Mouse (Mus musculus): ENCODE results near the gene C77080. TPM values are rescaled to one million over a fixed set of nuclear protein-coding genes. Genes with fewer than 3 reads are reported as not detected.

Gene C77080
- polyA plus RNA-seq, 1 experiment: 8.7 TPM

DNA sequence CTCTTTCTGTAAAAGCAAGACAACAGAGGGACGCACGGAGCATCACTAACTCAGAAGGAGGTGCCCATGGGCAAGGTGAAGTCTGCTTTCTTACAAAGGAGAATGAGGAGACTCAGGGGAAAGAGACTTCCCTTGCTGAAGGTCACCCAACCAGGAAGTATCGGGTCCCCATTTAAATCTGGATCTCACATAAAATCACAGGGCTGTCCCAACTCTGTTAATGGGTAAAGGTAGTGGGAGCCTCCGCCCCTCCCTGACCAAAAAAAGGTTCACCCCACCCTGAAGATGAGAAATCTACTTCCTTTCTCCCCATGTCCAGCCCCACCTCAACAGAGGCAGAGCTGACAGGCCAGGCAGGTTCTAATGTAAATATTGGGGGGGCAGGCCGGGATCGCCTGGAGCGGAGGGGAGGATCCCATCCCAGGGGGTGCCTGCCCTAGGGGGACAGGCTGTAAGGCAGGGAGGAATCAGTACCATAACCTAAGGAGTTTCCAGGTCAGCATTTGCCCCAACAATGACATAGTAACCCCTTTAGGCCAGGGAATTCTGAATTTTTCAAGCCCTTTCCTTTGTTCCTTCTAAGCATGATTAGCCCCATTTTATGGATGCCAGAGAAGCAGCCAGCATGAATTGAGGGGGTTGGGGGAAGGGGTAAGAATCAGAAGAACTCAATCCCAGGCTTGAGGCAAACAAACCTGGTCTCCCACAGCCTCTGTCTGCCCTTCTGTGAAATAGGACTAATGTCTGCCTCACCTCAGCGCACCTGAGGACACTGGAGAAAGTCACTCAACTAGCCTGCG, 28.4 kb downstream of the C77080 start:
- Histone ChIP-seq H3K27me3 (replicated peaks) (peaks cover 82% of the 10 kb centered on the region), H3K4me1 (peaks cover 69% of the 10 kb centered on the region), H3K36me3 (replicated peaks; ENCODE audit: low read length) (no peaks in the 10 kb centered on the region), H3K9me3 (peaks cover 5% of the 10 kb centered on the region), H3K4me3 (replicated peaks) (no peak overlapping the region)
- TF ChIP-seq GATA1 (IDR thresholded peaks at IDR 0.05; ENCODE audit: borderline replicate concordance, low read length): no peak
- no peak for TF ChIP-seq FLI1 (IDR thresholded peaks at IDR 0.05; ENCODE audit: low read length)

DNA sequence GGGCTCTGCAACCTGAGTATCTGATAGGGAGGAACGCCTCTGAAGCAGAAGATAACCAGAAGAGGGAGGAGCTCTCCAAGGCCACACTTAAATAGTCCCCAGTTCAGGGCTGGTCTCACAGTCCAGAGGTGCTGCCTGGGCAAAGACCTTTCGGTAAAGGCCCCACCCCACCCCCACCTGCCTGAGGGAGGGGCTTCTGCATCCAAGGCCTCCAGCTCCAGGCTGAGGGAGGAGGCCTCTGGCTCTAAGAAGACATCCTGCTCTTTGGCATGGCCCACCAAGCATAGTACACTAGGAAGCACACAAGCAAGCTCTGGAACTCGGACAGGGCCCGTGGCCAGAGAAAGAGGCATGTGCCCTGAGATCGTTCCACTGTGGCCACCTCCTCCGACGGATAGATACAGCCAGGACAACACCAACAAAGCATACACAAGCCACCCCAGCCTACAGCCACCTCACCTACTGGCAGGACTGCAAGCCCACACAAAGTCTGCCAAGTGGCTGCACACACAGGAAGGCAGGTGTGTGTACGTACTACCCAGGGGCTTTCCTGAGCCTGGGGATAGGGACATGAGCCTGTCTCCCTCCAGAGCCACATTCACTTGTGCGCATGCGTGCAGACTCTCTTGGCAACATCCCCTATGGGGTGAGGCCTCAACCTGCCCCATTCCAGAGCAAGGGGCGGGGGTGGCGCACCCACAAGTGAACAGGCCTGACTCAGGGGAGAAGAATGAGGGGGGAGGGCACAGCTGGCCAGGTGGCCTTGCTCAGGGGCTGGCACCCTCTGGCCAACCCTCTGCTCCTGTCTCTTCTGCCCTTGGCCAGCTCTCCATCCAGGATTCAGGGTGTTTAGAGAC, 29.4 kb downstream of the C77080 start:
- peaks cover 83% of the 10 kb centered on the region for H3K27me3 ChIP-seq (replicated peaks)
- TF ChIP-seq GATA1 (IDR thresholded peaks at IDR 0.05; ENCODE audit: borderline replicate concordance, low read length) (no peak), FLI1 (IDR thresholded peaks at IDR 0.05; ENCODE audit: low read length) (no peak)
- H3K4me3 ChIP-seq (replicated peaks): no peak overlapping the region
- peaks cover 60% of the 10 kb centered on the region for H3K4me1 ChIP-seq
- peaks cover 5% of the 10 kb centered on the region for H3K9me3 ChIP-seq
- H3K36me3 ChIP-seq (replicated peaks; ENCODE audit: low read length): no peaks in the 10 kb centered on the region

DNA sequence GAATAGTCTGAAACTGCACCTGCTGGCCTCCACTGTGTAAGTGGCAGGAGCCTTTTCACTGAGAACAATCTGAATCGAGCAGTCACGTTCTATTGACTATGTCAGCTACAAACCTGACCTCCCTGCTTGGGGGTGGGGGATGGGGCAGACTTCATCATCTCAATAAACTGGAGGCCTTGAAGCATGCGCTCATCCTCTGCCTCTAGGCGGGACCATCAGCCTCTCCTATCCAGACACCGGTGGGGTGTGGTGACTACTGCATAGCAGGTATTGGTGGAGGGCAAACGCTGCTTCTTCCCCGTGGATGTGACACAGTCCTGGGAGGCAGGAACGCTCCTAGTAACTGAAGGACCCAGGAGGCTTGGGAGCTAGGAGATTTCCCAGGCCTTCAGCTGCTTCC, 30.3 kb downstream of the C77080 start:
- Histone ChIP-seq H3K36me3 (replicated peaks; ENCODE audit: low read length) (no peaks in the 10 kb centered on the region), H3K9me3 (peaks cover 5% of the 10 kb centered on the region), H3K4me3 (replicated peaks) (no peak overlapping the region), H3K27me3 (replicated peaks) (peaks cover 84% of the 10 kb centered on the region), H3K4me1 (peaks cover 58% of the 10 kb centered on the region)
- TF ChIP-seq FLI1 (IDR thresholded peaks at IDR 0.05; ENCODE audit: low read length) (no peak), GATA1 (IDR thresholded peaks at IDR 0.05; ENCODE audit: borderline replicate concordance, low read length) (no peak)

DNA sequence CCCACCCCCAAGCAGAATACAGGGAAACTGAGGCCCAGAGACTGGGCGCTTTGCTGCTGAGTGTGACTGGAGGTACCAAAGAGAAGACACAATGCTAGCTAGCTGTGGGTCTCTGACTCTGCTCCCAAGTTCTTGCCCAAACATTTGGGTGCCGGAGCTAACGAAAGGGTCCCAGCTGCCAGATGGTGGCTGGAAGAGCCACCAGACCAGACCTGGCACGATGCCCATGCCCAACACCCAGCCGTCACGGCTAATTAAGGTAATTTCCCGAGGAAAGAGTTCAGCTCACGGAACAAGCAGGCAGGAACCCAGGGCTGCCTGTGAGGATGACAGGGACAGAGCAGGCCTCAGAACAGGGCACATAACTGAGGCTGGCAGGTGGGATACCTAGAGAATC, 33.2 kb downstream of the C77080 start:
- no peak overlapping the region for H3K4me3 ChIP-seq (replicated peaks)
- peaks cover 37% of the 10 kb centered on the region for H3K4me1 ChIP-seq
- no peak for TF ChIP-seq FLI1 (IDR thresholded peaks at IDR 0.05; ENCODE audit: low read length)
- TF ChIP-seq GATA1 (IDR thresholded peaks at IDR 0.05; ENCODE audit: borderline replicate concordance, low read length): no peak
- peaks cover 23% of the 10 kb centered on the region for H3K36me3 ChIP-seq (replicated peaks; ENCODE audit: low read length)
- peaks cover 5% of the 10 kb centered on the region for H3K9me3 ChIP-seq
- H3K27me3 ChIP-seq (replicated peaks): peaks cover 93% of the 10 kb centered on the region

DNA sequence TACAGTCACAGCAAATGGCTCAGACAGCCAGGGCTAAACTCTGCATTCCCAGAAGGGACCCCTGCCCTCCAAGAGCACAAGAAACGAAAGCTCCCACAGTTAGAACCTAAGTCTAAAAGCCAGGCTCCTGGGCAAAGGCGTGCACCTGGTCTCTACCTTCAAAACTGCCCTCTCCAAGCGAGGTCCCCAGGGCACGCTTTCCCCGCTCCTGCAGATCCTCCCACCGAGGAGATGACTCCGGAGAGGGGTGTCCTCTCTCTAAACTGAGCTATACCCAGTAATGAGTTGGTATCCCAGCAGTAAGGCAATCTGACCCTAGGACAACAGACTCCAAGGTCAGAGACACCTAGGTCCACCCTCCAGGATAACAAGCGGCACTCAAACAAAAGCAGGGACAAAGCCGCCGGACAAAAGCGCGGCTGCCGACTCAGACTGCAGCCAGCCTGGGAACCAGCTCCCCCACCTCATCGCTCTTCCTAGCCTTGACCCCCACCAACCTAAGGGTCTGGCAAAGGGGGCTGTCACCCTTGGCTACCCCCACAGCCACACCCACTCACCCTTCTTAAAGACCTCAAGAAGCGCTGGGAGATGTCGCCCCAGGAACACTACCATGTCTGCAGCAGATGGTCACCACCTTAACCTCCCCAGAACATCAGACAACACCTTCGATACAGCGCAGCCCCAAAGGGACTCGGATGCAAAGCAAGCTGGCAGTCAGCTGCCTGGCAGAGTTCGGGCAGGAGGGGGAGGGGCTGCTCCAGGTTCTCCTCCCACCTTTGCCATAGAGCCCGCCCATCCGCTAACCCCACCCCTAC, 33.8 kb downstream of the C77080 start:
- Histone ChIP-seq H3K36me3 (replicated peaks; ENCODE audit: low read length) (peaks cover 27% of the 10 kb centered on the region), H3K4me1 (peaks cover 31% of the 10 kb centered on the region), H3K4me3 (replicated peaks) (no peak overlapping the region), H3K9me3 (peaks cover 5% of the 10 kb centered on the region), H3K27me3 (replicated peaks) (peaks cover 91% of the 10 kb centered on the region)
- TF ChIP-seq FLI1 (IDR thresholded peaks at IDR 0.05; ENCODE audit: low read length) (no peak), GATA1 (IDR thresholded peaks at IDR 0.05; ENCODE audit: borderline replicate concordance, low read length) (no peak)

DNA sequence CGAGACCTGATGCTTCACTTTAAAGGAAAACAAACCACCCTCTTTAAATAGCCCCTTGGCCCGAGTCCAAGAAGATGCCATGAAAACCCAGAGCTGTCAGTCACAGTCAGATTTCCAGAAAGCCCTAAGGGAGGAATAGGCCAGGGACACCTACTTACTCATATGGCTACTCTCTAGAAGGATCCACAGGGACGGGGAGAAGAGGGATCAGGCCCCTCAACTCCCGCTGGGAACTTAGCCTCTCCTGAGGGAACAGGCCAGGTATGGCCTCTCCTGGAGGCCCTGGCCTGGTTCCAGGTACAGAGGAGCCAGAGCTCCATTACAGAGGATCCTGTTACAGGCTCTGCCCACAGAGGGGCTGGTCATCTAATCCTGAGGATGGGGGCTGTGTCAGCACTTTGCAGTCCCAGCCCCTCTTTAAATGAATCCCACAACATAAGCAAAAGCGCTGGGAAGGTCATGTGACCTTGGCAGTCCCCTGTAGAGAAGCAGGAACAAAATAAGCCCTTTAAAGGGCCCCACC, 34.7 kb downstream of the C77080 start:
- Histone ChIP-seq H3K4me1 (peaks cover 22% of the 10 kb centered on the region), H3K9me3 (peaks cover 5% of the 10 kb centered on the region), H3K36me3 (replicated peaks; ENCODE audit: low read length) (peaks cover 36% of the 10 kb centered on the region), H3K27me3 (replicated peaks) (peaks cover 86% of the 10 kb centered on the region), H3K4me3 (replicated peaks) (no peak overlapping the region)
- TF ChIP-seq GATA1 (IDR thresholded peaks at IDR 0.05; ENCODE audit: borderline replicate concordance, low read length) (no peak), FLI1 (IDR thresholded peaks at IDR 0.05; ENCODE audit: low read length) (no peak)

DNA sequence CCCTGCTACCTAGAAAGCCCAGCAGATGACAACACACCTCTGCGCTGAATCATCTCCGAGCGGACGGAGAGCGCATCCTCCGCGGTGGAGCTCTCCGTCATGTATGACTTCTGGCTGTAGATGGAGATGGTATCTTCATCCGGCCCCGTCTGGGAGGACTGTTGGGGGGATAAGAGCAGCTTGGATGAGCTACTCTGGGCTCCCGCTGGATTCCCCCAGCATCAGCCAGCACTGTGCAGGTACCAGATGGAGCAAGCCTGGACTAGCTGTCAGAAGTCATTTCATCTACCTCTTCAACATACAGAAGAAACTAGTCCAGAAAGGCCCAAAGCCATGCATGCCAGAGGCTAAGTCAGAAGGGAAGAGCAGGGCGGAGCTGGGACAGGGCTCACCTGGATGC, 35.9 kb downstream of the C77080 start:
- TF ChIP-seq GATA1 (IDR thresholded peaks at IDR 0.05; ENCODE audit: borderline replicate concordance, low read length): no peak
- TF ChIP-seq FLI1 (IDR thresholded peaks at IDR 0.05; ENCODE audit: low read length): no peak
- peaks cover 48% of the 10 kb centered on the region for H3K36me3 ChIP-seq (replicated peaks; ENCODE audit: low read length)
- peaks cover 5% of the 10 kb centered on the region for H3K9me3 ChIP-seq
- H3K27me3 ChIP-seq (replicated peaks): peaks cover 74% of the 10 kb centered on the region
- peaks cover 11% of the 10 kb centered on the region for H3K4me1 ChIP-seq
- no peak overlapping the region for H3K4me3 ChIP-seq (replicated peaks)

DNA sequence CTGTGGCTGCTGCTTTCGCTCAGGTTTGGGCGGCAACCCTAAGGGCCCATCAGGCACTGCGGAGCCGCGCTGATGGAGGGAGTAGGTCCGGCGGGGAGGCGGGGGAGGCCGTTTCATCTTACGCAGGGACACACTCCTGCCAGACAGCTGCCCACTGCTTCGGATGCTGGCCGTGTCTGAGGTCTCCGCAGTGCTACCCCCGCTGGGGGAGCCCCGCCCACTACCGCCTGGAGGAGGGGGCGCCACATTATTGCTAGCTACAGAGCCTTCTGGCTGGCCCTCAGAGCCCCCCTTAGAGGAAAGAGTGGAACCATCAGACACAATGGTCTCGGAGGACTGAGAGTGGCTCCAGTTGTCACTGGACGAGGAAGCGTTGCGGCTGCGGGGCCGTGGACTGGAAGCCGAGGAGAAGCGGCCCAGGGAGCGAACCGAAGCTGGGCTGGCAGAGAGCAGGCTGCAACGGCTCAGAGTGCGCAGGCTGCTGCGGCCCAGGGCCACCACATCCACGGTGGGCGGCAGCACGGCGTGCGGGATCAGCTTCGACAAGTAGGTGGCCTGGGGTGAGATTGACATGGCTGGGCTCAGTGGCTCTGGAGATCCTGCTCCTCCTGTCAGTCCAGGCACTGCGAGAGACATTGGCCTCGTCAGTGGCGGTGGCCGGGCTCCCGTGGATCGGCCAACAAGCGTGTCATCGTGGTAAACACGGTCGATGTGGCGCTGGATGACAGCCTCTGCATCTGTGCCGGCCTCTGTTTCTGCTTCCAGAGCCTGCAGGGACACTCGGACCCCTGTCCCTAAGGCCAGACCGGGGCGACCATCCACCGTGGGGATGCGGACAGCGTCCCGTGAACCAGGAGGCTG, 37.6 kb downstream of the C77080 start:
- H3K27me3 ChIP-seq (replicated peaks): peaks cover 62% of the 10 kb centered on the region
- TF ChIP-seq GATA1 (IDR thresholded peaks at IDR 0.05; ENCODE audit: borderline replicate concordance, low read length): no peak
- TF ChIP-seq FLI1 (IDR thresholded peaks at IDR 0.05; ENCODE audit: low read length): no peak
- peaks cover 11% of the 10 kb centered on the region for H3K4me1 ChIP-seq
- H3K9me3 ChIP-seq: peaks cover 5% of the 10 kb centered on the region
- no peak overlapping the region for H3K4me3 ChIP-seq (replicated peaks)
- H3K36me3 ChIP-seq (replicated peaks; ENCODE audit: low read length): peaks cover 65% of the 10 kb centered on the region

Data from megakaryocyte, embryonic 14.5 days (primary cell).